In genomic region chr14:54527227-54528006, GRCm38 (mm10) we compare ENCODE assay signal across 7 mouse cellular contexts. TPM values are rescaled to one million over a fixed set of nuclear protein-coding genes. Genes with fewer than 3 reads are reported as not detected.
DNase-seq lines count a peak whose midpoint lies in the region; ATAC-seq lines count a peak whose summit lies in the region.

No protein-coding gene starts in this region.

- H3K4me3 ChIP-seq in midbrain, embryonic 13.5 days (replicated peaks), result peak overlapping the region; percentile 44

- peak overlapping the region; percentile 72 for H3K9ac ChIP-seq in midbrain, embryonic 13.5 days (replicated peaks)

- peak overlapping the region; percentile 89 for H3K27ac ChIP-seq in midbrain, embryonic 13.5 days

- DNase-seq in right cerebral cortex, adult 2 months (ENCODE audit: low spot score in 2 of 2), result peak; percentile 43 to 52
- DNase-seq in right cerebral cortex, postnatal 14 days, result no peak
- DNase-seq in cerebellum, postnatal 36 days, result peak; percentile 59 to 72
- DNase-seq in forelimb bud, embryonic 11.5 days (ENCODE audit: low read depth, low spot score), result peak; percentile 21
- DNase-seq in kidney, postnatal 4 days, result peak; percentile 55 to 64
- DNase-seq in yolk sac, embryonic 10.5 days (ENCODE audit: low spot score), result peak; percentile 35

- no peaks in the 10 kb centered on the region for H3K27me3 ChIP-seq in midbrain, embryonic 13.5 days

- H3K36me3 ChIP-seq in midbrain, embryonic 13.5 days, result no peaks in the 10 kb centered on the region

- peak overlapping the region; percentile 66 for H3K4me2 ChIP-seq in midbrain, embryonic 13.5 days (replicated peaks)

- ATAC-seq in midbrain, embryonic 13.5 days, result peak; percentile 86

- peaks cover 19% of the 10 kb centered on the region for H3K4me1 ChIP-seq in midbrain, embryonic 13.5 days (replicated peaks)

- under 1% methylated on average over 18 of the region's 18 CpGs for WGBS in midbrain, embryonic 13.5 days

- no peaks in the 10 kb centered on the region for H3K9me3 ChIP-seq in midbrain, embryonic 13.5 days

RNA-seq across cellular contexts. Expression of gene Prmt5, which starts 10.1 kb away (rescaled TPM):
- 101 and 107 TPM in 2 replicates for polyA plus RNA-seq in midbrain, embryonic 13.5 days (2015; fragmentation: Nextera tagmentation; extraction: Ambion mirVana)

RNA-seq across cellular contexts. Expression of gene Haus4, which starts 27.0 kb away (rescaled TPM):
- polyA plus RNA-seq in midbrain, embryonic 13.5 days (2015; fragmentation: Nextera tagmentation; extraction: Ambion mirVana), result 19.2 and 21.7 TPM in 2 replicates

RNA-seq across cellular contexts. Expression of gene Ajuba, which starts 49.9 kb away (rescaled TPM):
- polyA plus RNA-seq in midbrain, embryonic 13.5 days (2015; fragmentation: Nextera tagmentation; extraction: Ambion mirVana), result 13.5 and 18.0 TPM in 2 replicates

RNA-seq across cellular contexts. Expression of gene Rem2, which starts 51.5 kb away (rescaled TPM):
- polyA plus RNA-seq in midbrain, embryonic 13.5 days (2015; fragmentation: Nextera tagmentation; extraction: Ambion mirVana), result 44.3 and 52.3 TPM in 2 replicates
